In the genomic region with DNA sequence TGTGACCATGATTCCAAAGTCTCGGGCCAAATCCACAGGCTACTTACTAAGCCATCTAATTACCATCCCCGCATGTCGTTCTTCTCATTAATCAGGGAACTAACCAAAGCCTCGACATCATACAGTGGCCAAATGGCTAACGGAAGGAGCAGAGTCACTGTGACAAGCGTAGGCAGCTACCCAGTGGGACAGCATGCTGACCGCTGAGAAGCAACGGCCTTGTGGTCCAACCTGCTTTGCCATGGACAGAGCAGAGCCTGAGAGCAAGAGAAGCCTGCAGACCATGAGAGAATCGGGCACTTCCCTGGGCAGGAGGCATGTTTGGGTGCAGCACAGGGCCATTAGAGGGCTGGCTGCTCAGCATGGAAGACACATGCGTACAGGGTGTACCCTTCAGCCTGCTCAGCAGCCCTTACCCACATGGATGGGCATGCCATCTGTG, we compare ENCODE assay signal across 11 mouse cellular contexts.
DNase-seq lines count a peak whose midpoint lies in the region; ATAC-seq lines count a peak whose summit lies in the region.
"Had no signal": no experiment of that assay in that cellular context is flagged by ENCODE, and none has a peak within 500 bp of the region (broad histone marks: within the 10 kb centered on the region; RNA-seq: fewer than 3 reads in every experiment).

No protein-coding gene starts in this region.

- 73% methylated on average over 10 of the region's 10 CpGs for WGBS in heart, embryonic 10.5 days
- WGBS in hindbrain, embryonic 16.5 days, result 62% methylated on average over 10 of the region's 10 CpGs

- no peaks in the 10 kb centered on the region for H3K4me1 ChIP-seq in heart, embryonic 10.5 days
- H3K4me1 ChIP-seq in hindbrain, embryonic 16.5 days (ENCODE audit: control insufficient read depth, insufficient read depth, low read depth, low read length), result peaks cover 5% of the 10 kb centered on the region; the same call in 1 of the 2 replicates

- no peak for DNase-seq in heart, embryonic 10.5 days (ENCODE audit: low spot score)
- no peak for DNase-seq in heart, adult 11 months
- DNase-seq in Muller cell, postnatal 12 days (ENCODE audit: inconsistent ontology term), result peak; percentile 75
- peak; percentile 74 to 85 for DNase-seq in cerebellum, postnatal 14 days
- DNase-seq in embryo, embryonic 9.5 days (ENCODE audit: extremely low spot score), result no peak
- no peak for DNase-seq in embryo, embryonic 10 days (ENCODE audit: low spot score)
- no peak for DNase-seq in thymus, postnatal 10 days (ENCODE audit: low spot score in 2 of 2)
- DNase-seq: adrenal gland, adult 8-10 months; embryo, embryonic 11 days; lung, postnatal 4 days had no signal

- no peak overlapping the region for H3K4me3 ChIP-seq in heart, embryonic 10.5 days
- H3K4me3 ChIP-seq in hindbrain, embryonic 16.5 days (ENCODE audit: low read length), result no peak overlapping the region

- H3K36me3 ChIP-seq in heart, embryonic 10.5 days, result no peaks in the 10 kb centered on the region
- no peaks in the 10 kb centered on the region for H3K36me3 ChIP-seq in hindbrain, embryonic 16.5 days (ENCODE audit: control insufficient read depth, insufficient read depth, low read length)

- H3K27ac ChIP-seq in heart, embryonic 10.5 days, result 0 out of 2 replicates have a peak overlapping the region, but pooled peaks have one; percentile 7
- peak overlapping the region; percentile 48; the same call in 1 of the 2 replicates for H3K27ac ChIP-seq in hindbrain, embryonic 16.5 days (ENCODE audit: low read depth, low read length)

- no peak overlapping the region for H3K9ac ChIP-seq in hindbrain, embryonic 16.5 days (ENCODE audit: low read depth, low read length)

- H3K4me2 ChIP-seq in hindbrain, embryonic 16.5 days (ENCODE audit: low read length), result no peak overlapping the region

- ATAC-seq in hindbrain, embryonic 16.5 days, result peak; percentile 90

- no peaks in the 10 kb centered on the region for H3K27me3 ChIP-seq in heart, embryonic 10.5 days (ENCODE audit: insufficient read depth, poor library complexity, severe bottlenecking)
- no peaks in the 10 kb centered on the region for H3K27me3 ChIP-seq in hindbrain, embryonic 16.5 days (replicated peaks; ENCODE audit: control insufficient read depth, insufficient read depth, low read length)

- H3K9me3 ChIP-seq in heart, embryonic 10.5 days, result no peaks in the 10 kb centered on the region
- H3K9me3 ChIP-seq in hindbrain, embryonic 16.5 days (ENCODE audit: control insufficient read depth, low read length), result no peaks in the 10 kb centered on the region

Comparison
In these comparisons a context has a peak if more than half of its experiments do, and no peak if none do; other contexts are left out.
1. DNase-seq: peak in Muller cell, postnatal 12 days (single experiment) and cerebellum, postnatal 14 days (2 of 2); none in heart, embryonic 10.5 days (single experiment), heart, adult 11 months (single experiment), embryo, embryonic 9.5 days (single experiment), embryo, embryonic 10 days (single experiment) and thymus, postnatal 10 days (0 of 2).